Mouse (Mus musculus) stomach, embryonic 14.5 days (tissue): ENCODE results near the gene Sprr2a1. TPM values are rescaled to one million over a fixed set of nuclear protein-coding genes. Genes with fewer than 3 reads are reported as not detected.
"Not testable (repeated sequence)": the region's sequence is repeated elsewhere in the genome, so short reads cannot be mapped to it uniquely, and the experiment has no call there.

Source experiments
- ATAC-seq: fragments of 200-750 bp; cut with Nextera tagmentation; 2 replicates; pipeline ENCODE4 v1.8.0; 2017; ENCODE audit warnings: low read depth, moderate TSS enrichment; ENCODE audit not compliant: insufficient number of reproducible peaks, insufficient read depth, low FRiP score
- H3K27ac ChIP-seq: fragments of 300-500 bp; sonication (generic); 2 replicates; pipeline ENCODE4 v1.5.1; 2014; ENCODE audit warnings: mild to moderate bottlenecking, low read length, moderate library complexity, mixed read lengths
- H3K27me3 ChIP-seq: fragments of 300-500 bp; sonication (generic); 2 replicates; pipeline ENCODE4 v1.6.1; 2014; ENCODE audit warnings: low read length, control low read depth, mixed read lengths; ENCODE audit not compliant: control insufficient read depth, insufficient read depth
- H3K36me3 ChIP-seq: fragments of 300-500 bp; sonication (generic); 2 replicates; pipeline ENCODE4 v1.6.1; 2014; ENCODE audit warnings: mild to moderate bottlenecking, control low read depth, low read length, moderate library complexity, mixed read lengths; ENCODE audit not compliant: control insufficient read depth, insufficient read depth
- H3K4me1 ChIP-seq: fragments of 300-500 bp; sonication (generic); 2 replicates; pipeline ENCODE4 v1.6.1; 2014; ENCODE audit warnings: low read length, control low read depth, mixed read lengths; ENCODE audit not compliant: control insufficient read depth, insufficient read depth
- H3K4me2 ChIP-seq: fragments of 300-500 bp; sonication (generic); replicated peaks from 2 replicates; pipeline ENCODE4 v1.6.1; 2014; ENCODE audit warnings: low read depth, low read length, control low read depth
- H3K4me3 ChIP-seq: fragments of 300-500 bp; sonication (generic); 2 replicates; pipeline ENCODE4 v1.5.1; 2014; ENCODE audit warnings: low read depth, low read length, control low read depth
- H3K9ac ChIP-seq: fragments of 300-500 bp; sonication (generic); replicated peaks from 2 replicates; pipeline ENCODE4 v1.6.1; 2014; ENCODE audit warnings: low read depth, mild to moderate bottlenecking, control low read depth, low read length, moderate library complexity, mixed read lengths
- H3K9me3 ChIP-seq: fragments of 300-500 bp; sonication (generic); 2 replicates; pipeline ENCODE4 v1.6.1; 2016; ENCODE audit warnings: low read depth, low read length, control low read depth; ENCODE audit not compliant: control insufficient read depth
- WGBS: fragments of 180-500 bp; shearing (Covaris S2); extraction: QIAGEN DNeasy Blood & Tissue Kit; methylation state at CpG from one replicate; pipeline ENCODE4 v1.1.7; 2014; 5-methylcytosine and 5-hydroxymethylcytosine counted together
- polyA plus RNA-seq: library from polyadenylated mRNA; unstranded; fragments of >200 nt; fragmentation: Nextera tagmentation; extraction: Ambion mirVana; gene quantifications from 2 replicates; pipeline ENCODE4 v1.2.1, GENCODE M21; 2014

Gene Sprr2a1
- 5.3 and 7.6 TPM in 2 replicates for polyA plus RNA-seq

DNA sequence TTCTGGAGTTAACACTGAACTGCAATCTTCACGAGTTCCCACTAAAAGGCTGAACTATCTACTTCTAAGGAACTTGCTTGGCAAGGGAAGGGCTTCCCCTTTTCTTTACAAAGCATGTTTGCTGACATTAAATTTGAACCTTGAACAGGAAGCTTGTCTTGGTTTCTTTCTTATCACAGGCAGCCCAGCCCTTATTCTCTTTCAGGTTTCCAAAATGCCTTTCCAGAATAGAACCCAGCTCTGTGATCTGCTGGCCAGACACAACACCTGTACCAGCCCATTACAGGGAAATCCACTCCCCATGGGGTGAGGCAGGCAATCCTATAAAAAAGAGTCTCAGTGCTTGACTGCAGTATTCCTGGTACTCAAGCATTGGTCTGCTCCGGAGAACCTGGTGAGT is at the start of gene Sprr2a1, which contains the start of gene Sprr2a2:
Sprr2a1 (plus strand) TSS at position 231 of the 400 bp plus-strand sequence.
Sprr2a2 (plus strand) TSS at position 352 of the 400 bp plus-strand sequence.
- H3K27me3 ChIP-seq, H3K27ac ChIP-seq, H3K4me3 ChIP-seq, H3K36me3 ChIP-seq, H3K4me2 ChIP-seq, H3K4me1 ChIP-seq, H3K9ac ChIP-seq, H3K9me3 ChIP-seq: not testable (repeated sequence)
- WGBS: no CpG with 5 or more reads among the region's 2 CpGs
- ATAC-seq: peak; percentile 26; the same call in 1 of the 2 replicates

DNA sequence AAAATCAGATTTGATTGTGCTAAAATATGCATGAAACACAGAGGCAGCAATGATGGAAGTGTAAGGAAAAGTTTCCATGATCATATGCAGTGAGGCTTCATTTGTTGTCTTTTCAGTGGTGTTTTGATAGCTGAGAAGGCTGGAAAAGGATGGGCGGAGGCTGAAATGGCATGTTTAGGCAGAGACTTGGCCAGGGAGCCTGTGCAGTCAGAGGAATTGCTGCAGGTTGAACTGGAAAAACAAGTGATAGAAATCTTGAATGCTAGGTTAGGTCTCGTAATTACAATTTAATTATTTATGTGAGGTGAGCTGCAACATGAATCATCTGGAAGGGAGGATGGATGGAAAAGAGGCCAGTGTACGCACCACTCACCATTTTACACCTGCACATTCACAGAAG is 45.8 kb upstream of the Sprr2a1 start:
- Histone ChIP-seq H3K27me3 (no peaks in the 10 kb centered on the region), H3K36me3 (no peaks in the 10 kb centered on the region), H3K9ac (no peak overlapping the region), H3K9me3 (no peaks in the 10 kb centered on the region), H3K4me2 (no peak overlapping the region), H3K27ac (no peak overlapping the region), H3K4me3 (no peak overlapping the region), H3K4me1 (no peaks in the 10 kb centered on the region)
- no peak for ATAC-seq
- 65% methylated on average over 3 of the region's 3 CpGs for WGBS

DNA sequence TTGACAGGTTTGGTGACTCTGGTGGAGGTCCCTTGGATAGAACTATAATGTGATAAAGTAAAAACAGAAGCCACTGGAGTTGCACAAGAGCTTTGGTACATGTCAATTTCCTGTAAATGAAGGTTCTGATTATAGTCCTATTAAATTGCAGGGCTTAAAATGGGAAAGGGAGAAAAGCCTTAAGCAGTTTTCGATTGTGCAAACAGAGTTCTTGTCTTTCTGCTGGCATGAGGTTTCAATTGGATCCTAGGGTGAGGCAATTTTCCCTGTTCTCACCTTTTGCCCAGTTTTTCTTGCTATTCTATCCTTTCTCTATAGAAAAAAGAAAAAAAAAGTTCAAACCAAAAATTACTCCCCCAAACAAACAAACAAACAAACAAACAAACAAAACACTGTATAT is 38.7 kb upstream of the Sprr2a1 start:
- ATAC-seq: no peak
- no peak overlapping the region for H3K4me2 ChIP-seq
- no peaks in the 10 kb centered on the region for H3K36me3 ChIP-seq
- H3K27me3 ChIP-seq: no peaks in the 10 kb centered on the region
- H3K27ac ChIP-seq: no peak overlapping the region
- no peaks in the 10 kb centered on the region for H3K4me1 ChIP-seq
- H3K9me3 ChIP-seq: no peaks in the 10 kb centered on the region
- 71% methylated on average over 1 of the region's 1 CpGs for WGBS
- no peak overlapping the region for H3K9ac ChIP-seq
- no peak overlapping the region for H3K4me3 ChIP-seq

DNA sequence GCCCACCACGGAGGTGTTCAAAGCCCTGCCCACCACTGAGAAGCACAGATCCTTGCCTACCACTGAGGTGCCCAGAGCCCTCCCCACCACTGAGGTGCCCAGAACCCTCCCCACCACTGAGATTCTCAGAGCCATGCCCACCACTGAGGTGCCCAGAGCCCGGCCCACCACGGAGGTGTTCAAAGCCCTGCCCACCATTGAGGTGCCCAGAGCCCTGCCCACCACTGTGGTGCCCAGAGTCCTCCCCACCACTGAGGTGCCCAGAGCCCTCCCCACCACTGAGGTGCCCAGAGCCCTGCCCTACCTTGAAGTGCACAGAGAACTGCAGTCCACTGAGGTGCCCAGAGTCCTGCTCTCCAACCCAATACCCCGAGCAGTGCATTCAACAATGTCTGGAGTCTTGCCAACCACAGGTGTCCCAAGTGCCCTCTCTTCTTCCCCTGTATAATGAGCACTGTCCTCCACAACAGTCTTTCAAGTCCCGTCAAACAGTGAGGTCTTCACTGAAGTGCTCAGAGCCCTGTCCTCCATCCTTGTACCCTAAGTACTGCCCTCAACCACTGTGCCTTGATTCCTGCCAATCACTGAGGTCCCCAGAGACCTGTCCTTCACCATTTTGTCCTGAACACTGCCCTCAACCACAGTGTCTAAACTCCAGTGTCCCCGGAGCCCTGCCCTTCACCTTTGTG is 19.9 kb upstream of the Sprr2a1 start:
- no peak for ATAC-seq
- no peak overlapping the region for H3K9ac ChIP-seq
- H3K27me3 ChIP-seq: no peaks in the 10 kb centered on the region
- no peak overlapping the region for H3K4me2 ChIP-seq
- no peaks in the 10 kb centered on the region for H3K4me1 ChIP-seq
- no peak overlapping the region for H3K4me3 ChIP-seq
- no peak overlapping the region for H3K27ac ChIP-seq
- WGBS: 88% methylated on average over 6 of the region's 6 CpGs
- no peaks in the 10 kb centered on the region for H3K36me3 ChIP-seq
- H3K9me3 ChIP-seq: no peaks in the 10 kb centered on the region

DNA sequence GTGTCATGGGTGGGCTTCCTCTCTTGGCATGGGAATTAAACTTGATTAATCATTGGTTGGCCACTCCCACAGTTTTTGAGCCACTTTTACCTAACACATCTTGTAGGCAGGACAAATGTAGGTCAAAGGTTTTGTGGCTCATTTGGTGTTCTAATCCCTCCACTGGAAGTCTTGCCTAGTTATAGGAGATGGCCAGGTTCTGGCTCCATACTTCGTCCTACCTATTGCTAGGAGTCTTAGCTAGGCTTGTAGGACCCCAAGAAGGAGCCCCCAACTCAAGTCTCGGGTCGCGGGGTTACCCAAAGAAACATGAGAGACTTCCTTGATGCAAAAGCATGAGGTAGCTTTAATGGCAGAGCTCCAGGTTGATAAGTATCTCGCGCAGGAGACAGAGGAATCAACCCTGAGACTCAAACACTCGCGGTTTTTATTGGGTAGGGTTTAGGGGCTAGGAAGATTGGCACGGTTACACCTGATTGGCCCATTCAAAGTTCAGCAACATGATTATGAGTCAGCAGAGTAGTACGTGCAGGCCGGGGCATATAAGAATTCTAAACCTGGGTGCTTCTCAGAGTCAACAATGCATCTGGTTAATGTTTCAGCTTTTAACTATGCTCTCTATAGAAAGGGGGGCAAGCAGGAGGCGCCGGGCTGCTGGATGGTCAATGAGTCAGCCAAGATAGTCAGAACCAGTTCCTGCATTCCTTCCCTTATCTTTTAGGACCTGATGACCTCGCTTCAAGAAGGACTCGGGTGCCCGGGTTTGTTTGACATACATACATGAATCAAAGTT is 4.3 kb upstream of the Sprr2a1 start:
- no CpG with 5 or more reads among the region's 16 CpGs for whole genome bisulfite sequencing
- not testable (repeated sequence) for H3K27me3 ChIP-seq, H3K36me3 ChIP-seq, H3K9me3 ChIP-seq, H3K4me3 ChIP-seq, H3K9ac ChIP-seq, H3K27ac ChIP-seq, H3K4me1 ChIP-seq, H3K4me2 ChIP-seq
- ATAC-seq: peak; percentile 84

DNA sequence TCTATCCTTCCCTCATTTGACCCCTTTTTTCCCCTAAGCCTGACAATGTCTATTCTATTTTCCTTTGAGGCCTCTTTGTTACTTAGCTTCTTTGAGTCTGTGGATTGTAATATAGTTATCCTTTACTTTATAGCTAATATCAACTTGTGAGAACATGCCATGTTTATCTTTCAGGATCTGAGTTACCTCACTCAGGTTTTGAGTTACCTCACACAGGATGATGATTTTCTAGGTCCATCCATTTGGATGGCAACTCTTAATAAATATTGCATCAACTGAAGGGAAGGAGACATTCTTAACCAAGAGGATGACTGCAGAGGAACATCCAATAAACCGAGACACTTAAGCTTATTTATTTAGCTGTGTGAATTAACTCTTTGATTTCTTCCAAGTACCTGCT is 3.5 kb upstream of the Sprr2a1 start:
- H3K4me1 ChIP-seq, H3K9me3 ChIP-seq, H3K36me3 ChIP-seq, H3K27me3 ChIP-seq, H3K27ac ChIP-seq, ATAC-seq, H3K4me2 ChIP-seq, H3K4me3 ChIP-seq, H3K9ac ChIP-seq: not testable (repeated sequence)
- no CpG with 5 or more reads among the region's 1 CpGs for WGBS

DNA sequence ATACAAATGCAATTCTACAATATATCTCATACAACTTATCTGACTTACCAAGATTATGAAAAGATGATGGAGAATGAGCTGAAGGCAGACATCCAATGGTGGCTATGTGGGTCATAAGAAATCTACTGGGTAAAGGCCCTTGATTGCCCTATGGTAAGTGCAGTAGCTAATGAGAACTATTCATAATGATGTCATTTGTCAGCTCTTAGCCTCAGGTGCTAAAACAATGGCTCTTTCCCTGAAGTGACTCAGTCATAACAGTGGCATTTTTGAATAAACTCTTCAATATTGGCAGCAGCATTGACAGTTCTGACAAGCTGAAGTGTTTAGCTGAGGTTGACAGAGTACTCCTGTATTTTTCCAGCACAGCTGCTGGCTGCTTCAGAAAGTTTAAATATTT is 1.9 kb upstream of the Sprr2a1 start:
- not testable (repeated sequence) for H3K9me3 ChIP-seq, H3K4me1 ChIP-seq, H3K9ac ChIP-seq, ATAC-seq, H3K4me2 ChIP-seq, H3K27me3 ChIP-seq, H3K36me3 ChIP-seq, H3K27ac ChIP-seq, H3K4me3 ChIP-seq

DNA sequence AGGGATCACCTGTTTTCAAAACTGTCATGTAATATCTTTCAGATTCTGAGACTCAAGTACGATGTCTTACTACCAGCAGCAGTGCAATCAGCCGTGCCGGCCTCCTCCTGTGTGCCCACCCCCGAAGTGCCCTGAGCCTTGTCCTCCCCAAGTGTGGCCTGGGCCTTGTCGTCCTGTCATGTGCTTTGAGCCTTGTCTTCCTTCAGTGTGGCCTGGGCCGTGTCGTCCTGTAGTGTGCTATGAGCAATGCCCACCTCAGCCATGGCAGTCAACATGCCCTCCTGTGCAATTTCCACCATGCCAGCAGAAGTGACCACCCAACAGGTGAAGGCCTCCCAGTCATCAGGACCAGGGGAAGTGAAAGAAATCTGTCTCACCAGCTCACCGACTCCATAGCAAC is 3.4 kb downstream of the Sprr2a1 start:
- not testable (repeated sequence) for ATAC-seq, H3K36me3 ChIP-seq
- no CpG with 5 or more reads among the region's 8 CpGs for WGBS

More for the DNA sequence above, 3.4 kb downstream of the Sprr2a1 start:
- H3K9ac ChIP-seq, H3K4me3 ChIP-seq, H3K27ac ChIP-seq, H3K4me2 ChIP-seq, H3K9me3 ChIP-seq, H3K27me3 ChIP-seq, H3K4me1 ChIP-seq: not testable (repeated sequence)
